Mouse (Mus musculus) natural killer cell, adult 2 months (primary cell): ENCODE measurements around the gene Btrc.
"Not testable (repeated sequence)": the region's sequence is repeated elsewhere in the genome, so short reads cannot be mapped to it uniquely, and the experiment has no call there.

Experiments
- DNase-seq, 2 experiments: peaks; one replicate each; pipeline ENCODE4 v3.0.0; 2022; ENCODE audit warnings: low spot score in 2 of 2

Btrc gene

GRCm38 (mm10) chr19:45530200-45530995 lies 166.9 kb downstream of the Btrc start:
- DNase-seq: no peak

DNA sequence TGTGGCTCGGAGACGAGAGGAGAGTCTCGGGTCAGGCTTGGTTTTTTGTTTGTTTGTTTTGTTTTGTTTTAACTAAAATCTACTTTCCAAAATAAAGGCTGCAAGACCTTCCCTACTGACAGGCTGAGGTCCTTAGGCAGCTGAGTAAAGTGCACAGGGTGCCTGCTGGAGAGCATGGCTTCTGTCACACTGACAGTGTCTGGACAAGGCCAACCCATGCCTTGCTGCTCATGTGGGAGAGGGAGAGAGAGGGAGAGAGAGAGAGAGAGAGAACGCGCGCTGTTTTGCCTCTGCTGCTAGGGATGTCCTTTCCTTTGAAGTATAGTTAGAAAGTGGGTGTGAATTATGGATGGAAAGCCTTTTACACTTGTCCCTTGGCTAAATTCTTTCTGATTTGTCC lies 168.0 kb downstream of the Btrc start:
- no peak for DNase-seq

GRCm38 (mm10) chr19:45533617-45534016 lies 170.1 kb downstream of the Btrc start:
- DNase-seq: no peak

DNA sequence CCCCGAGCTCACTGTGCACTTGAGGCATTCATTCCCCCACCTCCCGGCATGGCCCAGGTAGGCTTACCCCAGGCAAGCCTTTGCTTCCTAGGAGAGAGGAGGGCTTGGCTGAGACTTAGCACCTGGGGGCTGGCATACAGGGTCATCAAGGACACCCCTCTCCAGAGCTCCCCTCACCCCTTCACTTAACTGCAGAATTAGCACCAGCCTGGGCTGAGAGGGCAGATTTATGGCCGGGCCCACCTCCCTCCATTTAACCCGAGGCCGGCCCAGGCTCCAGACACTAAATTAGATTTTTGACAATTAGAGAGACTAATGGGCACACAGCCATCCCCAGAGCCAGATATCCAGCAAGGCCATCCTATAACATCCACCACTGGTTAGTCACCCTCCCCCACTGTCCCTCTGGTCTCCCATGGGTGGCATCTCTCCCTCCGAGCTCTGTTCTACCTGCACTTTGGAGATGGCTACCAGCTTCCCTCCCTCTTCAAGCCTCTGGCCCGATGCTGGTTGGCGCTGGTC lies 171.7 kb downstream of the Btrc start:
- no peak for DNase-seq

DNA sequence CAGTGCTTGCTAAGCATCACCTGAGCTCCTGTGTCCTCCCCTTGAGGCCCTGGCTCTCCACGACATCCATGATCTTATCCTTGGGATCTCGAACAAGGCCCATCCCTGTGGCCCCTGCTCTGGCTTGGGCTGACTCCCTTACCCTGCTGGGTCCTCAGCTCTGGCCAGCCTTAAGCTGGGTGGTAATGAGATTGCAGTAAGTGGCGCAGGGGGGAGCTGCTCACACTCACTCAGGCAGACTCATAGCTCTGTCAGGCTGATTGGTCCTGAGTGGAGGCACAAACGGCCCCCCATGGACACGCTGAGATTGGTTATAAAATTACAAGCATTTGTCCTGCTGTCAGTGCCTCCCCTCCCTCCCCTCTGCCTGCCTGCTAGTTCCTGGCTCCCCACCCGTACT lies 172.4 kb downstream of the Btrc start:
- no peak for DNase-seq

DNA sequence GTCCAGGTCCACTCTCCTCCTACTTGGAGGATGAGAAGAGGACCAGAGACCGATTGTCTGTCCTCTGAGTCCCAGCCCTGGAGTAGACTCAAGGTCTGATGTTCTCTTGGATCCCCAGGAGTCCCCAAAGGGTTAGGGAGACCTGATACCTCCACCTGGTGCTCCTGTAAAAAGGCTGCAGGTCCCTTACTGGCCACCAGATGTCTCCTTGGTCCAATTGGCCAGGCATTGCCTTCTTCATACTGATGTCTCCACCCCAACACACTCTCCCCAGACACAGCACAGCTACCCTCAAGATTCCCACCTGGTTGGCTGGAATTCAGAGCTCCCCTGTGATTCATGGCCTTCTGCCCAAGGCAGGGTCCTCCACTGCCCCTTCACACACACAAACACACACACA lies 174.0 kb downstream of the Btrc start:
- peak in 1 of 2 experiments; percentile 48 for DNase-seq

DNA sequence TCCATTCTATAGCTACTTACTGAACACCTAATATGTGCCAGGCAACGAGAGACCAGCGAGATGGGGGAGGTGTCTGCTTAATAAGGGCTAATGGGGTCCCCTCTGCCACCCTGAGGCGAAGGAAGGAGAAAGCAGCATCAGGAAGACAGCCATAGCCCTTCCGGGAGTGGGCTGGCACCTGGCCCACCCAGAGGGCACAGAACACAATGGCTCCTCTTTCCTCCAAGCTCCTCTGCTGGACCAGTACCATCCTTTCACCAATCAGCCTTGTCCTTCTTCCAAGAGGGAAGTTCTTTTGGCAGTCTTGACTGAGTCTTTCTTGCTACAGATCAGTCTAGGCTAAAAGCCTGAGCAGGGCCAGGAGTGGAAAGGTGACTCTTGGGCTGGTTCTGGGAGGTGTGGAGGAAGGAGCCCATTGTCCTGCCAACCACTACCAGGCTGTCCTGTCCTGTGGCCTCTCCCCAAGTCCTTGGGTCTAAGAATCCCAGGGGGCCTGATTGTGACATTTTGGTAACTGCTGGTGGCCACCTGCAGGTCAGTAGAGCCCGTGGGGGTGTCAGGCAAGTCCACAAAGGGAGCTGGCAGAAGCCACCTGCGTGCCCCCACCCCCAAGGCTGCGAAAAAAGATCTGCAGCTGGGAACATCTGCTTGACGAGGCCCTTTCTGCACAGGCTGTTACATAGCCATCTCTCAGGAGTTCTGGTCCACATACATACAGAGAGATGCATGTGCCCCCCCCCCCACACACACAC lies 177.3 kb downstream of the Btrc start:
- no peak for DNase-seq

- peak in 1 of 2 experiments; percentile 29 for DNase-seq
Observed at GRCm38 (mm10) chr19:45541409-45542041, 178.0 kb downstream of the Btrc start.

GRCm38 (mm10) chr19:45542061-45542460 lies 178.5 kb downstream of the Btrc start:
- DNase-seq: no peak

DNA sequence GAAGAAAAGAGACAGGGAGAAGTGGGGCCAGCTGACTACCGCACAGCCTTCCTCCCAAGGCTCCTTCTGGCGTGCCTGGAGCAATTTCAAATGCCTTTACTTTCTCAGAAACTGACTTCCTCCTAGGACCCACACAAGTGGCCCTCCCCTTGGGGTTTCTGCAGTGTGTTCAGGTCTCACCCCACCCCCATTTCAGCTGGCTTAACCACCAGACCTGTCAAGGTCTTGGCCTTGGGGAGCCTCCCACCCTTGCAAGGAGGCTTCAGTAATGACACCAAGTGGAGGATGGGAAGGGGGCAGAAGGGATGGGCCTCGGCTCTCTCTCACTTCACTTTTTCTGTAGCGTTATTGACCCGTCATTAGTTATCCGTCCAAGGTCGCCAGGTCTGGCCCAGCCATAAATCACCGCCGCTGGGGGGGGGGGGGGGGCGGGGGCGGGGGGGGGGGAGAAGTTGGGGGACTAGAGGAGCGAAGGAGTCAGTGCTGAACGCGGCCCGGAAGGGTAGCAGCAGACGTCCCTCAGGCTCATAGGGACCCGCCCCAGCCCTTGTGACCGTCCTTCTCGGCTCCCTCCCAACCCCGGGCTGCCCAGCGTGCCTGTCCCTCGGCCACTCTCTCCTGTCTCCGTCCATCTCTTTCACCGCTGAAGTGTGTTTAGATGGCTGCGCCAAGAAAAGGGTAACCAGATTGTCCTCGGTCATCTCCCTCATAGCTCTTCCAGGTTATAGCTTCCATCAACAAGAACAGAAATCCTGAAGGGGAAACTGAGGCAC lies 180.8 kb downstream of the Btrc start:
- DNase-seq: peak in 1 of 2 experiments; percentile 20

- peak; percentile 52 to 71 for DNase-seq
Observed at GRCm38 (mm10) chr19:45544925-45545321, 181.4 kb downstream of the Btrc start.

- DNase-seq: not testable (repeated sequence)
Observed at GRCm38 (mm10) chr19:45548196-45548595, 184.7 kb downstream of the Btrc start.

DNA sequence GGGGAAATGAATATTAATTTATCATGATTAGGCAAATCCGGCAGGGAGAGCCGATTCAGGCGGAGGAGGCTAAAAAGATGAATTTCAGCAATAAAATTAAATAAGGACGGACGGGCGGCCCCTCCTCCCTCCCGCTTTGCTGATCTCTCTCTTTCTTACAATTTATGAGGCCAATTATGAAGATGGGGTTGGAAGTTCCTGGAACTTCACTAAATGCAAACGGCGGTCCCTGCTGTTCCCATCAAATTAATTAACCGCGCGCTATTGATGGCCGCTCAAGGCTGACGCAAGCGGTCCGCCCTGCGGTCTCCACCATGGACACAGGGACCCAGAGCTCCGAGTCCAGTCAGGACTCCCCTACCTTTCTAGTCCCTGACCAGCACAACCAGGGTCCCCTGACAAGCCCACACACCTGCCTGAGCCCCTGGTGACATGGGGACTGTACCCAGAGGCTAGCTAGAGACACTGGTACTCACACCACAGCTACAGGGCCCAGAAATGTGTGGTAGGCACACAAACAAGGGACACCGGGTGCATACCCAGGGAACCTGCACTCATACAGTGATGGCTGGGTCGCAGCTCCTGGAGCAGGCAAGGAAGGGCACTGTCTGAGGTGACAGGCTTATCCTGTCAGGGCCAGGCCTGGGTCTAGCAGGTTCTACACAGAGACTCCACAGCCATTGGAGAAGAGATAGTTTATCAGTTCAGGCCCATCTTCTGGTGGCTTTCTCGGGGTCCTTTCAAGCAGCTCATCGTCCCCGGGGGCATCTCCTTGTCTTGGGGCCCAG lies 185.8 kb downstream of the Btrc start:
- no peak for DNase-seq

DNA sequence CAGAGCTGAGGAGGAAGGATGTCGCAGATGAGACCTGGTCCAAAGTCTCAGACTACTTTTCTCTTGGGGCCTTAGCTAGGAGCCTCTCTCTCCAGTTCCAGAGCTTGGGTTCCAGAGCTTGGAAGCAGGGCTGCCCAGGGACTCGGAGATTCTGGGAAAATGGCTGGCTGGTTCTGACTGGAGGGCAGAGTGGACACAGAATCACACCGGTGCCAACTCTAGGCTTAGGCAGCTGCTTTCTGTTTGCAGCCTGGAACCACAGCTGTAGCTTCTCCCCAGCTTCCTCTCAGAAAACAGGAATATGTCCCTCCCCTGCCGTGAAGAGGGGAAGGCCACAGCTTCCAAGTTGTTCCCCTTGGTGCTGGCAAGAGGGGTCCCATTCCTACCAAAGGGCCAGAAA lies 186.4 kb downstream of the Btrc start:
- no peak for DNase-seq

DNA sequence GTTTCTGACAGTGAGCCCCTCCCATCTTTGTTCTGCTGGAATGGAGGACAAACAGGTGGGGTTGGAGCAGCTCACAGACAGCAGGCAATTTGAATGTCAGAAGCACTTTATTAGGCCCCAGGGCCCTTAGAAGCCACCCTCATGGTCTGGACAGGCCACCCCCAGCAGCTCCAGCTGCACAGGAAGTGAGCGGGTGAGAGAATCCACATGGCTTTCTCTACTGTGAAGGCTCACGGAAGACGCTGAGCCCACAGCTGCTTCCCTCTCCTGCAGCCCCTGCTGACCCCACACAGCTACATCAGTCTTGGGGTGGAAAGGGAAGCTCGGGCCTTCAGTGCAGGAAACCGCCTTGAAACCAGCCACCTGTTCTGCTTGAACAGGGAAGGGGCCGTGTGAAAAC lies 188.7 kb downstream of the Btrc start:
- no peak for DNase-seq

GRCm38 (mm10) chr19:45554136-45554535 lies 190.6 kb downstream of the Btrc start:
- DNase-seq: no peak

- peak; percentile 73 to 76 for DNase-seq
Observed at GRCm38 (mm10) chr19:45560153-45560890, 196.8 kb downstream of the Btrc start, which contains the start of the genes Poll and Gm17018. Poll (minus strand) TSS chr19:45560531. Gm17018 (plus strand) TSS chr19:45560615.

- no peak for DNase-seq
Observed at GRCm38 (mm10) chr19:45565925-45566715, 202.6 kb downstream of the Btrc start.

GRCm38 (mm10) chr19:45567367-45567766 lies 203.8 kb downstream of the Btrc start:
- DNase-seq: no peak
